Mouse (Mus musculus): Measurements from ENCODE around the gene Smim4.

Smim4 gene

GRCm38 (mm10) chr14:31112187-31112586 is 16.6 kb downstream of the Smim4 start:
- no peak for DNase-seq

- no peak for DNase-seq
Observed at GRCm38 (mm10) chr14:31110613-31111012, 18.1 kb downstream of the Smim4 start.

- no peak for DNase-seq
Observed at GRCm38 (mm10) chr14:31105156-31105555, 23.6 kb downstream of the Smim4 start.

- DNase-seq: no peak
Observed at GRCm38 (mm10) chr14:31089918-31090317, 38.8 kb downstream of the Smim4 start.

GRCm38 (mm10) chr14:31088515-31088914 is 40.2 kb downstream of the Smim4 start:
- no peak for DNase-seq

GRCm38 (mm10) chr14:31087433-31087832 is 41.3 kb downstream of the Smim4 start:
- DNase-seq: peak in 1 of 2 experiments; percentile 11

GRCm38 (mm10) chr14:31081147-31081546 is 47.6 kb downstream of the Smim4 start:
- DNase-seq: no peak

DNA sequence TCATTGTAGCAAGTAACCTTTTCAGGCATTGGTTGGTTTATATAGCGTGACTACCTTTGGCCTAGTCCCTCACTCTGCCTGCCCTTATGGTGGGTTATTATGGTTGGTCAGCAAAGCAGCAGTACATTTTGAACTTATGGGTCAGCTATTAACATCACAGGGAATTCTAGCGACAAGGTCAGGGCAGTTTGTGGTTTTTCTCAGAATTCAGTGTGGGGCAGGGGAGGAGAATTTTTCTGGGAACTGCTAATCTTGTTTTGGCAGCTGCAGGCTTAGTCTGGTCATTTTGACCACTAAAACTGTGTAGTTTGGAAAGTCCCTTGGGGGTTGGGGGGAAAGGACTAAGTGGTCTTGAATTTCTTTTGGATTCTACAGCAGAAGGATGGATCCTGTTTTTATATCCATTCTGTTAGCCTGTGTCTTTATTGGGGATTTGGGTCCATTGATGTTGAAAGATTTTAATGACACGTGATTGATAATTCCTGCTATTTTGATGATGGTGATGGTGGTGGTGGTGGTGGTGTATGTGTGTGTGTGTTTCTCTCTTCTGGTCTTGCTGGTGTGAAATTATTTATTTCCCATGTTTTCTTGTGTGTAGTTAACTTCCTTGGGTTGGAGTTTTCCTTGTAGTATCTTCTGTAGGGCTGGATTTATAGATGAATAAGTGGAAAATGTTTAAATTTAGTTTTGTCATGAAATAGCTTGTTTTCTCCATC is 49.3 kb downstream of the Smim4 start:
- no peak for DNase-seq

- DNase-seq: no peak
Observed at GRCm38 (mm10) chr14:31078597-31079208, 50.1 kb downstream of the Smim4 start.

DNA sequence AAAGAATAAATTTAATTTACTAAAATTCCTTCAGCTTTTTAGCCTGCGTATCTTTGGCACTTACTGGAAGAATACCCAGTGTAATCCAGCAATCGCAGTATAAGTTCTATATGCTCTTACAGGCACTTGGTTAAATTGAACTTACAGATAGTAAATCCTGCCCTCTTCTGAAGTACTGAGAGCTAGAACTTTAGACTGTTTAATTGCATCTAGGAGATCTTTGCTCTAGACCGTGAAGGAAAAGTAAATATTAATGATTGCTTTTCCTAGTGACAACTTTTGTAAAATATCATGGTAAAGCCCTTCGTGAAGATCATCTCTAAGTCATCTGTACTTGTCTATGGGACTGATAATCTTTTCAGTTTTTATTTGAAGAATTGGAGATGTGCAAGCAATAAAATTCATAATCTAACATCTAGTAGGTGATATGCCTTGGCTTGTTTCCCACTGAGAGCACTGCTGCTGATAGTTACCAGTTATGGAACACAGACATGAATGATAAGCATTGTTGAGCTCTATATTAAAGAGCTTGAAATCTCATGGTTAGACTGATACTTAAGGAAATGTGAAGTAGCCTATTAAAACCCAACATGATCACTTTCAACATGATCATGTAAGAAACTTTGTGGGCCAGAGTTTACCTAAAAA is 59.5 kb downstream of the Smim4 start:
- no peak for DNase-seq

- no peak for DNase-seq
Observed at GRCm38 (mm10) chr14:31062277-31062676, 66.5 kb downstream of the Smim4 start.

DNA sequence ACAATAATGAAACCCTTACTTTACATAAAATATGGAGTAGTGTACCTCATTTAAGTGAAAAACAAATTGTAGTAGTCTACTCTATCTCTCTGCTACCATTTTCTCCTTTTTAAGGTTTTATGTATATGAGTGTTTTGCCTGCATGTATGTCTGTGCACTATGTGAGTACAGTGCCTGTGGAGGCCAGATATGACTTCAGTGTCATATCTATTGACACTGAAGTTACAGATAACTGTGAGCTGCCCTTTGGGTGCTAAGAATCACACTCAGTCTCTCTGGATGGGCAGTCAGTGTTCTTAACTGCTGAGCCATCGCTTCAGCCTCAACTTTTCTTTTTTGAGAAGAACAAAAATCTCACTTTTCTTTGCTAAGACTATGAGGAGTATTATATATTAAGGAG is 82.9 kb downstream of the Smim4 start:
- no peak for DNase-seq

DNA sequence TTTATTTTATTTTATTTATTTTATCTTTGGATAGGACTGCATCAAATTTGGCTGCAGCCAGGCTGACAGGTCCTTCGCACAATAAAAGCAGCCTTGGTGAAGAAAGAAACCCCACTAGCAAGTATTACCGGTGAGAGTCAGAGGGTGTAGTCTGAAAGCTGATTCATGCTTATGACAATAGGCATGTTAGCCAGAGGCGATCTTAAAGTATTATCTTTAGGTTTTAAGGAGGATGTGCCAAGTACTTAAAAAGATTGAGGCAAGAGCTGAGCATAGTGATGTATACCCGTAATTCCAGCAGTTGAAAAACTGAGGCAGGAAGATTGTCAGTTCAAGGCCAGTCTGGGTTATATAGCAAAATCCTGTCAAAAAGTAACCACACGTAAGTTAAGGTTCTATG is 83.5 kb downstream of the Smim4 start:
- DNase-seq: no peak

Data from thymus, postnatal 36 days (tissue).